In the genomic region with DNA sequence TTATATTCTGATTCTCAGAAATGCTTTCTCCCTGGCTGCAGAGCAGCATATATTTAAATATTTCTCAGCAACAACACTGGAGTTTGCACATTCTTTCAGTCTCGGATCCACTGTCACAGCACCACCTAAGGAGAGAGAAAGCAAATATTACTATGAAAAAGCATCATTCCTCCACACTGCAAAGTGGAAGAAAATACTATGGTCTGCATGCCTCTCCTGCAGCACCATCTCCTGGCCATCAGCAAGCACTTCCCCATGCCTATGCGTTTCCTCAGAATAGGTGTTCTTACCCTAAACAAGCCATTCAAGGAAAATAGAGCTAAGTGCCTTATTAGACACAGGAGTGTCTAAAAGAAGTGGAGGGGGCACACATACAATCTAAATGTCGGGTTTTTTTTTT, we compare ENCODE assay signal across 9 mouse cellular contexts.
DNase-seq lines count a peak whose midpoint lies in the region; ATAC-seq and TF ChIP-seq lines count a peak whose summit lies in the region.
"Had no signal": no experiment of that assay in that cellular context is flagged by ENCODE, and none has a peak within 500 bp of the region (broad histone marks: within the 10 kb centered on the region; RNA-seq: fewer than 3 reads in every experiment).

No protein-coding gene starts in this region.

- 63% methylated on average over 3 of the region's 3 CpGs for WGBS in embryonic facial prominence, embryonic 11.5 days
- WGBS in embryonic facial prominence, embryonic 10.5 days: 60% methylated on average over 3 of the region's 3 CpGs
- WGBS in hindbrain, embryonic 14.5 days: 55% methylated on average over 3 of the region's 3 CpGs
- WGBS in midbrain, embryonic 15.5 days: 42% methylated on average over 3 of the region's 3 CpGs

- no peak for ATAC-seq in embryonic facial prominence, embryonic 11.5 days (replicated peaks; ENCODE audit: insufficient number of reproducible peaks, low FRiP score, low TSS enrichment, low read depth)
- ATAC-seq in hindbrain, embryonic 14.5 days (ENCODE audit: low FRiP score): peak; percentile 83; the same call in 1 of the 2 replicates
- peak; percentile 95 for ATAC-seq in midbrain, embryonic 15.5 days (replicated peaks)

- no peaks in the 10 kb centered on the region for H3K27me3 ChIP-seq in embryonic facial prominence, embryonic 11.5 days (ENCODE audit: control insufficient read depth, insufficient read depth, low read length)
- no peaks in the 10 kb centered on the region for H3K27me3 ChIP-seq in embryonic facial prominence, embryonic 10.5 days (replicated peaks; ENCODE audit: low read depth, poor library complexity, severe bottlenecking)
- H3K27me3 ChIP-seq in testis, adult 2 months (ENCODE audit: control insufficient read depth, insufficient read depth, low read length): no peaks in the 10 kb centered on the region
- no peaks in the 10 kb centered on the region for H3K27me3 ChIP-seq in hindbrain, embryonic 14.5 days (ENCODE audit: control insufficient read depth, insufficient read depth, low read length)
- H3K27me3 ChIP-seq in midbrain, embryonic 15.5 days (replicated peaks): no peaks in the 10 kb centered on the region
- H3K27me3 ChIP-seq: heart, embryonic 13.5 days had no signal

- no peaks in the 10 kb centered on the region for H3K4me1 ChIP-seq in embryonic facial prominence, embryonic 11.5 days (ENCODE audit: control insufficient read depth, insufficient read depth, low read length)
- H3K4me1 ChIP-seq in embryonic facial prominence, embryonic 10.5 days: no peaks in the 10 kb centered on the region
- no peaks in the 10 kb centered on the region for H3K4me1 ChIP-seq in testis, adult 2 months (ENCODE audit: control insufficient read depth, insufficient read depth, low read length)
- H3K4me1 ChIP-seq in hindbrain, embryonic 14.5 days (replicated peaks; ENCODE audit: control insufficient read depth, insufficient read depth, low read length): no peaks in the 10 kb centered on the region
- H3K4me1 ChIP-seq in midbrain, embryonic 15.5 days: no peaks in the 10 kb centered on the region

- no peak overlapping the region for H3K27ac ChIP-seq in embryonic facial prominence, embryonic 11.5 days (replicated peaks; ENCODE audit: low read depth, low read length)
- H3K27ac ChIP-seq in embryonic facial prominence, embryonic 10.5 days (replicated peaks): no peak overlapping the region
- H3K27ac ChIP-seq in testis, adult 2 months (ENCODE audit: control insufficient read depth, insufficient read depth, low read depth, low read length): no peak overlapping the region
- no peak overlapping the region for H3K27ac ChIP-seq in hindbrain, embryonic 14.5 days
- no peak overlapping the region for H3K27ac ChIP-seq in midbrain, embryonic 15.5 days
- H3K27ac ChIP-seq: heart, embryonic 13.5 days had no signal

- DNase-seq in embryonic facial prominence, embryonic 11.5 days (ENCODE audit: low spot score): peak; percentile 13
- no peak for DNase-seq in embryonic facial prominence, embryonic 10.5 days (ENCODE audit: low spot score)
- no peak for DNase-seq in testis, postnatal 10 days (ENCODE audit: low spot score)
- peak; percentile 72 for DNase-seq in hindbrain, embryonic 14.5 days (ENCODE audit: low spot score)
- no peak for DNase-seq in spleen, postnatal 4 days (ENCODE audit: low spot score in 2 of 2)
- DNase-seq in Muller cell, postnatal 12 days (ENCODE audit: inconsistent ontology term): no peak

- no peak overlapping the region for H3K9ac ChIP-seq in embryonic facial prominence, embryonic 11.5 days (replicated peaks; ENCODE audit: low read length)
- no peak overlapping the region for H3K9ac ChIP-seq in hindbrain, embryonic 14.5 days
- no peak overlapping the region for H3K9ac ChIP-seq in midbrain, embryonic 15.5 days
- H3K9ac ChIP-seq: heart, embryonic 13.5 days had no signal

- H3K4me3 ChIP-seq in embryonic facial prominence, embryonic 11.5 days (ENCODE audit: low read depth, low read length): no peak overlapping the region
- no peak overlapping the region for H3K4me3 ChIP-seq in embryonic facial prominence, embryonic 10.5 days
- no peak overlapping the region for H3K4me3 ChIP-seq in testis, adult 2 months (ENCODE audit: control insufficient read depth, low read depth, low read length)
- no peak overlapping the region for H3K4me3 ChIP-seq in hindbrain, embryonic 14.5 days (replicated peaks; ENCODE audit: low read length)
- H3K4me3 ChIP-seq in midbrain, embryonic 15.5 days: no peak overlapping the region
- H3K4me3 ChIP-seq: heart, embryonic 13.5 days had no signal

- no peak for TF ChIP-seq POLR2A in testis, adult 2 months (IDR thresholded peaks at IDR 0.05; ENCODE audit: control insufficient read depth, low read depth, low read length)

- no peak overlapping the region for H3K4me2 ChIP-seq in embryonic facial prominence, embryonic 11.5 days (ENCODE audit: low read depth, low read length)
- H3K4me2 ChIP-seq in hindbrain, embryonic 14.5 days (replicated peaks): no peak overlapping the region
- H3K4me2 ChIP-seq in midbrain, embryonic 15.5 days: no peak overlapping the region
- H3K4me2 ChIP-seq: heart, embryonic 13.5 days had no signal

- no peaks in the 10 kb centered on the region for H3K9me3 ChIP-seq in embryonic facial prominence, embryonic 11.5 days (replicated peaks; ENCODE audit: control insufficient read depth, low read length)
- H3K9me3 ChIP-seq in embryonic facial prominence, embryonic 10.5 days: no peaks in the 10 kb centered on the region
- H3K9me3 ChIP-seq in hindbrain, embryonic 14.5 days (ENCODE audit: control insufficient read depth, low read length): no peaks in the 10 kb centered on the region
- H3K9me3 ChIP-seq in midbrain, embryonic 15.5 days: no peaks in the 10 kb centered on the region
- H3K9me3 ChIP-seq: heart, embryonic 13.5 days had no signal

- peak; percentile 27; the same call in 1 of the 2 replicates for TF ChIP-seq CTCF in testis, adult 2 months (IDR thresholded peaks at IDR 0.05; ENCODE audit: control insufficient read depth, insufficient read depth, insufficient replicate concordance, low read depth, low read length)

- no peaks in the 10 kb centered on the region for H3K36me3 ChIP-seq in embryonic facial prominence, embryonic 11.5 days (replicated peaks; ENCODE audit: control insufficient read depth, insufficient read depth, low read depth, low read length)
- no peaks in the 10 kb centered on the region for H3K36me3 ChIP-seq in embryonic facial prominence, embryonic 10.5 days (replicated peaks)
- H3K36me3 ChIP-seq in testis, adult 2 months (ENCODE audit: control insufficient read depth, insufficient read depth, low read length): no peaks in the 10 kb centered on the region
- no peaks in the 10 kb centered on the region for H3K36me3 ChIP-seq in hindbrain, embryonic 14.5 days (replicated peaks; ENCODE audit: control insufficient read depth, insufficient read depth)
- H3K36me3 ChIP-seq in midbrain, embryonic 15.5 days (replicated peaks): no peaks in the 10 kb centered on the region
- H3K36me3 ChIP-seq: heart, embryonic 13.5 days had no signal

Comparison
In these comparisons a context has a peak if more than half of its experiments do, and no peak if none do; other contexts are left out.
1. DNase-seq: peak in embryonic facial prominence, embryonic 11.5 days (single experiment) and hindbrain, embryonic 14.5 days (single experiment); none in embryonic facial prominence, embryonic 10.5 days (single experiment), testis, postnatal 10 days (single experiment), spleen, postnatal 4 days (0 of 2) and Muller cell, postnatal 12 days (single experiment).